Mouse (Mus musculus) embryonic facial prominence, embryonic 14.5 days (tissue): ENCODE measurements around the gene Tead2. TPM values are rescaled to one million over a fixed set of nuclear protein-coding genes. Genes with fewer than 3 reads are reported as not detected.

Experiments used
- ATAC-seq: fragments of 200-750 bp; cut with Nextera tagmentation; 2 replicates; pipeline ENCODE4 v1.8.0; 2017; ENCODE audit warnings: low read depth, moderate number of reproducible peaks, moderate TSS enrichment
- DNase-seq: peaks from one replicate; pipeline ENCODE4 v3.0.0-alpha.2; 2015; ENCODE audit warnings: low spot score
- H3K27ac ChIP-seq: fragments of 300-500 bp; sonication (generic); replicated peaks from 2 replicates; pipeline ENCODE4 v1.5.1; 2014; ENCODE audit warnings: low read depth, mild to moderate bottlenecking, low read length, moderate library complexity
- H3K27me3 ChIP-seq: fragments of 300-500 bp; sonication (generic); replicated peaks from 2 replicates; pipeline ENCODE4 v1.6.1; 2014; ENCODE audit warnings: low read length; ENCODE audit not compliant: control insufficient read depth, insufficient read depth
- H3K36me3 ChIP-seq: fragments of 300-500 bp; sonication (generic); 2 replicates; pipeline ENCODE4 v1.6.1; 2014; ENCODE audit warnings: low read length, mixed read lengths; ENCODE audit not compliant: control insufficient read depth, insufficient read depth
- H3K4me1 ChIP-seq: fragments of 300-500 bp; sonication (generic); 2 replicates; pipeline ENCODE4 v1.6.1; 2014; ENCODE audit warnings: antibody characterized with exemption, low read length; ENCODE audit not compliant: control insufficient read depth, insufficient read depth
- H3K4me2 ChIP-seq: fragments of 300-500 bp; sonication (generic); 2 replicates; pipeline ENCODE4 v1.6.1; 2014; ENCODE audit warnings: low read depth, mild to moderate bottlenecking, low read length, moderate library complexity, mixed read lengths
- H3K4me3 ChIP-seq: fragments of 300-500 bp; sonication (generic); 2 replicates; pipeline ENCODE4 v1.5.1; 2014; ENCODE audit warnings: low read depth, mild to moderate bottlenecking, low read length
- H3K9ac ChIP-seq: fragments of 300-500 bp; sonication (generic); 2 replicates; pipeline ENCODE4 v1.6.1; 2014; ENCODE audit warnings: low read depth, mild to moderate bottlenecking, low read length, moderate library complexity, mixed read lengths
- H3K9me3 ChIP-seq: fragments of 300-500 bp; sonication (generic); 2 replicates; pipeline ENCODE4 v1.6.1; 2016; ENCODE audit warnings: low read length; ENCODE audit not compliant: control insufficient read depth
- WGBS: fragments of 180-500 bp; shearing (Covaris S2); extraction: QIAGEN DNeasy Blood & Tissue Kit; methylation state at CpG from one replicate; pipeline ENCODE4 v1.1.7; 2014; 5-methylcytosine and 5-hydroxymethylcytosine counted together
- microRNA-seq: library from miRNA; unstranded; fragments of <30 nt; microRNA quantifications from one replicate; pipeline ENCODE4, GENCODE M21; 2016; ENCODE audit warnings: borderline number of aligned reads
- polyA plus RNA-seq: library from polyadenylated mRNA; unstranded; fragments of >200 nt; fragmentation: Nextera tagmentation; extraction: Ambion mirVana; gene quantifications from 2 replicates; pipeline ENCODE4 v1.2.1, GENCODE M21; 2014

Tead2 gene
- polyA plus RNA-seq, 1 experiment from 2014 or later = 112 TPM

DNA sequence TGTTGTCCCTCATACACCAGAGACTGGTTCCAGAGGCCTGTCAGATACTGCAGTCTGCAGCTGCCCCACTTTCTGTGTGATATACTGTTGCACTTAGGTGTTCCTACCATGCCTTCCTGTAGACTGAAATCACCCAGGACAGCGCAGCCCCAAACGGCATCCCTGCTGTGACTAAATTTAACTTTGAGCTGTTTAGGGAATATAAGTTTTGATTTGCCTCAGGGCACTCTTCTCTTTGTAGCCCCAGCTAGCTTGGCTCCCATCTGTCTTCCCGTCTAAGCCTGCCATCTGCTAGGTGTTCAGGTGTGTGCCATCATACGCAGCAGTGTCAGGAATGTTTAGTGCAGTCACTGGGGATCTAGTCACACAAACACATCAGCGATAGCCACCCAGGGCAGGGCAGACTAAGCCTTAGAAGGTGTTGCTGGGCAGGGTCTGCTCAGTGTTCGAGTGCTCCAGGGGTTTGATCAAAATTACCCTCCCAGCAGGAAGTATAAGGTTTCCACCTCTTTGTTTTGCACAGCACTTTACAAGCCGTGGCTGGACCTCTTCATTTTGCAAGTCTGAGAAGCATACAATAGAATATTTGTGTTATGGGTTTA, 47.6 kb downstream of the Tead2 start:
- DNase-seq (peak; percentile 16), ATAC-seq (peak; percentile 60)
- Histone ChIP-seq H3K4me3 (no peak overlapping the region), H3K27ac (no peak overlapping the region), H3K36me3 (no peaks in the 10 kb centered on the region), H3K9me3 (no peaks in the 10 kb centered on the region), H3K4me2 (no peak overlapping the region), H3K9ac (no peak overlapping the region), H3K27me3 (no peaks in the 10 kb centered on the region), H3K4me1 (no peaks in the 10 kb centered on the region)
- WGBS = 37% methylated on average over 7 of the region's 7 CpGs

DNA sequence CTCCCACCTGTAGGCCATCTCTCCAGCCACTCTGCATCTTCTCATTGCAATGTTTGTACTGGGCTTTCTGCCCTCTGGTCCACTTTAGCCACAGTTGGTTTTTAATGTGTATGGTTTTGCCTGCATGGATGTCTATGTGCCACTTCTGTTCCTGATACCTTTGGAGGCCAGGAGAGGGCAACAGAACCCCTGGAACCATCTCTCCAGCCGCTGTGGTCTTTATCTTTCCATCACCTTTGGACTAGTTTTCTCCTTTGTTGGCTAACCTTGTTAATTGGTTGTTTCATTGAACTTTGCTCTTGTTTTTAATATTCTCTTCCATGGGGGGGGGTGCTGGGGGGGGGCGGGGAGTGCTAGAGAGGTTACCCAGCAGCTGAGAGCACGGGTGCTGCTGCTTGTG, 48.8 kb downstream of the Tead2 start:
- no peak for DNase-seq
- H3K4me1 ChIP-seq = no peaks in the 10 kb centered on the region
- no peak overlapping the region for H3K4me3 ChIP-seq
- no peaks in the 10 kb centered on the region for H3K9me3 ChIP-seq
- no peaks in the 10 kb centered on the region for H3K36me3 ChIP-seq
- H3K27ac ChIP-seq = no peak overlapping the region
- no peak for ATAC-seq
- WGBS = 75% methylated on average over 3 of the region's 3 CpGs
- no peaks in the 10 kb centered on the region for H3K27me3 ChIP-seq
- H3K4me2 ChIP-seq = no peak overlapping the region
- no peak overlapping the region for H3K9ac ChIP-seq

DNA sequence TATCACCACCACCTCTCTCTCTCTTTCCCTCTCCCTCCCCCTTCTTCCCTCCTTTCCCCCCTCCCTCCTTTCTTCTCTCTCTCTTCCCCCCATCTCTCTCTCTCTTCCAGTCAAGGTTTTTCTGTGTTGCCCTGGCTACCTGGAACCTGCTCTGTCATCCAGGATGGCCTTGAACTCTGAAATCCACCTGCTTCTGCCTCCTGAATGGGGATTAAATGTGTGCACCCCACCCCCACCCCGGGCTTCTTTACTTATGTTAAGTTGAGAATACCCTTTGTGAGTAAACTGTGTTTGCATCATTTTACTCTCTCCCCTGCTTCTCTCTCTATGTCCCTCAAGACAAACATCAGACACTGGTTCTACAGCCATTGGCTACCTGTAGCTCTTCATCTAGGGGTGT, 50.0 kb downstream of the Tead2 start:
- no peak overlapping the region for H3K4me3 ChIP-seq
- H3K4me1 ChIP-seq = no peaks in the 10 kb centered on the region
- no peaks in the 10 kb centered on the region for H3K36me3 ChIP-seq
- DNase-seq (no peak), ATAC-seq (no peak)
- no peak overlapping the region for H3K4me2 ChIP-seq
- no peak overlapping the region for H3K27ac ChIP-seq
- no peak overlapping the region for H3K9ac ChIP-seq
- 79% methylated on average over 1 of the region's 1 CpGs for WGBS
- H3K27me3 ChIP-seq = no peaks in the 10 kb centered on the region
- no peaks in the 10 kb centered on the region for H3K9me3 ChIP-seq

DNA sequence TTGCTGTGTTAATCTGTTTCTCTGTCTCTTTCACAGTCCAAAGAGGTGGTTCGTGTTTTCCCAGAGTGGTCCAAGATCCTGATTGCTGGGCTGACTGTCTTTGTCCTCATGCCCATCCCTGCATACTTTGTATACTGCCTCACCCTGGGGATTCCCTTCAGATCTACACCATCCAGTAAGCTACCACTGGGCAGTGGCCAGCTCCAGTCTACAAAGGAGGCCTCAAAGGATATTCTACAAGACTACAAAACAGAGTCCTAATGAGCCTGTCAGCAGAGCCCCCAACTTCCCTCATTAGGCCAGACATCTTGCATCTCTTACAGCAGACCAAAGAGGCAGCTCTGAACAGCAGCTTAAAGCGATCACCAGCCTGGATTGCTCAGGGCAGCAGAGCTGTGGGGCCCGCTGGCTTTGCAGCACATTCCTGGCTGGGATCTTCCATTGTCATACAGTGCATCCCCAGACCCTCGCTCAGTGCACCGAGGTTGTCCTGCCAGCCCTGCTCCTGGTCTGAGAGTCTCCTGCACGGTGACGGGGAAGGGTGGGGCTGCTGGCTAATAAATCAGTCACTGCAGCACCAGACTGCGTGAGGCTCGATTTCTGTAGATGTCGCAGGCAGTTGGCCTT, 57.3 kb downstream of the Tead2 start:
- H3K4me1 ChIP-seq = no peaks in the 10 kb centered on the region
- no peak overlapping the region for H3K27ac ChIP-seq
- DNase-seq (no peak), ATAC-seq (no peak)
- no peak overlapping the region for H3K9ac ChIP-seq
- WGBS = 77% methylated on average over 10 of the region's 10 CpGs
- no peak overlapping the region for H3K4me2 ChIP-seq
- H3K27me3 ChIP-seq = peaks cover 6% of the 10 kb centered on the region
- no peaks in the 10 kb centered on the region for H3K36me3 ChIP-seq
- H3K9me3 ChIP-seq = no peaks in the 10 kb centered on the region
- no peak overlapping the region for H3K4me3 ChIP-seq

DNA sequence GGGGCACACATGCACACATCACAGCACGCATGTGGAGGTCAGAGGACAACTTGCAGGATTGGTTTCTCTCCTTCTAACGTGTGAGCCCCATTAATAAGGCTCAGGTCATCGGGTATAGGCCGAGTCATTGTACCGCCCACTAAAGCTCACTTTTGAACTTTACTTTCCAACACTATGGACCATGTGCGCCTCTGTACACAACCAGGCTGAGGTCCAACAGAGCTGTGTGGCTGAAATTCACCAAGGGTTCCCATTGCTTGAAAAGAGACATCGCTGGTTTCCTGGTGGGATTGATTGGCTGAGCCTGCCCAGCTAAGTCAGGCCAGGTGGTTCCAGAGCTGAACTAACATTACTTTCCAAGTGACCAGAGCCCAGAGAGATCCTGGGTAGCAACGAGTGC, 58.1 kb downstream of the Tead2 start:
- Histone ChIP-seq H3K4me2 (no peak overlapping the region), H3K27ac (no peak overlapping the region), H3K36me3 (no peaks in the 10 kb centered on the region), H3K4me3 (no peak overlapping the region), H3K9me3 (no peaks in the 10 kb centered on the region), H3K27me3 (peaks cover 6% of the 10 kb centered on the region), H3K4me1 (no peaks in the 10 kb centered on the region), H3K9ac (no peak overlapping the region)
- 92% methylated on average over 8 of the region's 8 CpGs for WGBS
- no peak for ATAC-seq
- DNase-seq = no peak

DNA sequence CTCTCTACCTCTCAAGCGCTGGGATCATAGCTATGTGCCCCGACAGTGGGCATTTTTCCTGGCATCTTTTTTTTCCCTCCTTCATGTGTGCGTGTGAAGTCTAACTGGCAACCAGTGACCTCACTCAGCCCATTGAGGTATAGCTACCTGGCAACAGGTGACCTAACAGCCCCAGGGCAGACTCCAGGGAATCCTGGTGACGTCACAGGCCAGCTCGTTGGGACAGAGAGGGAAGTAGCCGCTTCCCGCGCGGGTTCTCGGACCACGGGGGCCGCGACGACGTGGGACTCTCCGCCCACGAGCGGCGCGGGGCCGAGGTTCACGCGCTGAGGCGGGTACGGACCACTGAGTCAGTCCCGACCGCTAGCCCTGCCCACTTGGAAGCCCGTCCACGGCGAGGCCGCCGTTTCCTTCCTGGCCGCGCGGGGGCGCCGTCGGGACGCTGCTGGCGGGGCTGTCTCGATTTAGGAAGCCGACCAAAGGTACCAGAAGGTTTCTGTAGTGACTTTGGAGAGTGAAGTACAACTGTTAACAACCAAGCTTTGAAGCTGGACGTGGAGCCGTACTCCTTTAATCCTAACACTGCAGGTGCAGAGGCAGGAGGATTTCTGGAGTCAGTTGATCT, 61.7 kb downstream of the Tead2 start, which contains the start of gene Slc6a21:
TSS of gene Slc6a21 (plus strand) at position 378 of the 625 bp plus-strand sequence.
- WGBS = 7% methylated on average over 43 of the region's 44 CpGs
- H3K27me3 ChIP-seq = peaks cover 6% of the 10 kb centered on the region
- DNase-seq = no peak
- H3K27ac ChIP-seq = no peak within 1 kb of the TSS
- H3K36me3 ChIP-seq = no peaks in the 10 kb centered on the region
- H3K4me2 ChIP-seq = peak within 1 kb of the TSS; percentile 63
- peak within 1 kb of the TSS; percentile 49 for H3K9ac ChIP-seq
- H3K4me3 ChIP-seq = peak within 1 kb of the TSS; percentile 37
- H3K9me3 ChIP-seq = no peaks in the 10 kb centered on the region
- ATAC-seq = 0 out of 2 replicates have a peak, but pooled peaks have one; percentile 22
- H3K4me1 ChIP-seq = no peaks in the 10 kb centered on the region

Small RNA genes within 50 kb of the gene (microRNA-seq; reads per million reads assigned to microRNA genes)
- gene Mir7055 = not detected

Other genes with a start within 250 kb of the Tead2 start
- gene Cpt1c, start 240.9 kb upstream of the Tead2 start, polyA plus RNA-seq = 22.4 and 31.1 TPM in 2 replicates
- 173 and 178 TPM in 2 replicates for gene Prmt1, start 229.2 kb upstream of the Tead2 start, polyA plus RNA-seq
- 77.7 and 84.6 TPM in 2 replicates for gene Irf3, start 218.1 kb upstream of the Tead2 start, polyA plus RNA-seq
- 43.2 and 48.6 TPM in 2 replicates for gene Bcl2l12, start 217.0 kb upstream of the Tead2 start, polyA plus RNA-seq
- 43.7 and 47.5 TPM in 2 replicates for gene Scaf1, start 199.4 kb upstream of the Tead2 start, polyA plus RNA-seq
- gene Rras, start 197.8 kb upstream of the Tead2 start, polyA plus RNA-seq = 50.5 and 52.3 TPM in 2 replicates
- gene Prr12, start 162.9 kb upstream of the Tead2 start, polyA plus RNA-seq = 12.8 and 13.7 TPM in 2 replicates
- gene Nosip, start 153.3 kb upstream of the Tead2 start, polyA plus RNA-seq = 59.1 and 63.3 TPM in 2 replicates
- gene Prrg2, start 153.1 kb upstream of the Tead2 start, polyA plus RNA-seq = 20.9 and 22.2 TPM in 2 replicates
- gene Rcn3, start 123.5 kb upstream of the Tead2 start, polyA plus RNA-seq = 587 and 592 TPM in 2 replicates
- gene Fcgrt, start 111.9 kb upstream of the Tead2 start, polyA plus RNA-seq = 120 and 129 TPM in 2 replicates
- gene Rps11, start 91.3 kb upstream of the Tead2 start, polyA plus RNA-seq = 1,575 and 1,608 TPM in 2 replicates
- 1,594 and 1,619 TPM in 2 replicates for gene Rpl13a, start 87.0 kb upstream of the Tead2 start, polyA plus RNA-seq
- 0.47 and 0.61 TPM in 2 replicates for gene Gm45713, start 79.5 kb upstream of the Tead2 start, polyA plus RNA-seq
- gene Flt3l, start 79.3 kb upstream of the Tead2 start, polyA plus RNA-seq = 2.3 TPM in 2 replicates
- gene Pih1d1, start 61.5 kb upstream of the Tead2 start, polyA plus RNA-seq = 80.3 and 88.8 TPM in 2 replicates
- gene Aldh16a1, start 61.2 kb upstream of the Tead2 start, polyA plus RNA-seq = 36.8 and 39.4 TPM in 2 replicates
- 0.87 and 1.3 TPM in 2 replicates for gene Slc17a7, start 51.8 kb upstream of the Tead2 start, polyA plus RNA-seq
- gene Gfy, start 36.2 kb upstream of the Tead2 start, polyA plus RNA-seq = 5.8 and 6.1 TPM in 2 replicates
- gene Pth2, start 34.8 kb upstream of the Tead2 start, polyA plus RNA-seq = not detected in 2 replicates
- 1.5 TPM in 2 replicates for gene Ccdc155, start 10.9 kb upstream of the Tead2 start, polyA plus RNA-seq
- gene Dkkl1, start 3.6 kb upstream of the Tead2 start, polyA plus RNA-seq = 6.3 and 8.5 TPM in 2 replicates
- 2.4 and 4.8 TPM in 2 replicates for gene Cd37, start 23.4 kb downstream of the Tead2 start, polyA plus RNA-seq
- gene Slc6a16, start 25.3 kb downstream of the Tead2 start, polyA plus RNA-seq = 0.11 and 0.38 TPM in 2 replicates
- gene Slc6a21, start 61.8 kb downstream of the Tead2 start, polyA plus RNA-seq = not detected in 2 replicates
- gene Trpm4, start 118.0 kb downstream of the Tead2 start, polyA plus RNA-seq = 16.6 and 18.2 TPM in 2 replicates
- 11.0 and 15.8 TPM in 2 replicates for gene Hrc, start 119.5 kb downstream of the Tead2 start, polyA plus RNA-seq
- gene Ppfia3, start 151.3 kb downstream of the Tead2 start, polyA plus RNA-seq = 4.8 and 6.9 TPM in 2 replicates
- gene Lin7b, start 154.8 kb downstream of the Tead2 start, polyA plus RNA-seq = 2.4 TPM in 2 replicates
- gene Snrnp70, start 180.0 kb downstream of the Tead2 start, polyA plus RNA-seq = 56.5 and 61.1 TPM in 2 replicates
- gene Kcna7, start 189.9 kb downstream of the Tead2 start, polyA plus RNA-seq = 0.24 TPM in 1 of 2 replicates, not detected in the other
- 3.0 and 3.1 TPM in 2 replicates for gene Ntf5, start 197.9 kb downstream of the Tead2 start, polyA plus RNA-seq
- 1.4 TPM in 1 of 2 replicates, not detected in the other for gene Lhb, start 205.1 kb downstream of the Tead2 start, polyA plus RNA-seq
- gene Gys1, start 219.1 kb downstream of the Tead2 start, polyA plus RNA-seq = 39.3 TPM in 2 replicates
- 123 and 127 TPM in 2 replicates for gene Ruvbl2, start 222.3 kb downstream of the Tead2 start, polyA plus RNA-seq
- gene Ftl1, start 244.1 kb downstream of the Tead2 start, polyA plus RNA-seq = 4,260 and 4,697 TPM in 2 replicates